Mouse (Mus musculus) heart, embryonic 12.5 days (tissue): ENCODE results near the gene Ints11. TPM values are rescaled to one million over a fixed set of nuclear protein-coding genes. Genes with fewer than 3 reads are reported as not detected.
A peak's percentile ranks its signal among the peaks of the same experiment; 100 is the strongest.

ENCODE experiments used
- ATAC-seq: fragments of 200-750 bp; cut with Nextera tagmentation; 2 replicates; pipeline ENCODE4 v1.8.0; 2017; ENCODE audit warnings: moderate TSS enrichment, moderate library complexity; ENCODE audit not compliant: insufficient number of reproducible peaks, low FRiP score
- H3K27ac ChIP-seq: fragments of 300-500 bp; sonication (generic); 2 replicates; pipeline ENCODE4 v1.5.1; 2016; ENCODE audit warnings: mild to moderate bottlenecking, moderate library complexity; ENCODE audit not compliant: poor library complexity, severe bottlenecking
- H3K27me3 ChIP-seq: fragments of 300-500 bp; sonication (generic); replicated peaks from 2 replicates; pipeline ENCODE4 v1.6.1; 2016; ENCODE audit warnings: mild to moderate bottlenecking, moderate library complexity
- H3K36me3 ChIP-seq: fragments of 300-500 bp; sonication (generic); 2 replicates; pipeline ENCODE4 v1.6.1; 2016; ENCODE audit warnings: mild to moderate bottlenecking, moderate library complexity
- H3K4me1 ChIP-seq: fragments of 300-500 bp; sonication (generic); replicated peaks from 2 replicates; pipeline ENCODE4 v1.6.1; 2016; ENCODE audit warnings: mild to moderate bottlenecking
- H3K4me2 ChIP-seq: fragments of 300-500 bp; sonication (generic); 2 replicates; pipeline ENCODE4 v1.6.1; 2016; ENCODE audit warnings: mild to moderate bottlenecking, moderate library complexity
- H3K4me3 ChIP-seq: fragments of 300-500 bp; sonication (generic); 2 replicates; pipeline ENCODE4 v1.5.1; 2016; ENCODE audit warnings: mild to moderate bottlenecking
- H3K9ac ChIP-seq: fragments of 300-500 bp; sonication (generic); 2 replicates; pipeline ENCODE4 v1.6.1; 2016; ENCODE audit warnings: mild to moderate bottlenecking, moderate library complexity
- H3K9me3 ChIP-seq: fragments of 300-500 bp; sonication (generic); replicated peaks from 2 replicates; pipeline ENCODE4 v1.6.1; 2016; ENCODE audit warnings: mild to moderate bottlenecking, moderate library complexity
- WGBS: fragments of 180-500 bp; shearing (Covaris S2); methylation state at CpG from one replicate; pipeline ENCODE4 v1.1.7; 2016; 5-methylcytosine and 5-hydroxymethylcytosine counted together
- polyA plus RNA-seq: library from polyadenylated mRNA; unstranded; fragments of >200 nt; fragmentation: Nextera tagmentation; extraction: Ambion mirVana; gene quantifications from 2 replicates; pipeline ENCODE4 v1.2.1, GENCODE M21; 2016

The Ints11 gene
- polyA plus RNA-seq, 1 experiment from 2014 or later = 38.3 TPM

GRCm38 (mm10) chr4:155838187-155839153 is 30.9 kb upstream of the Ints11 start:
- Histone ChIP-seq H3K9me3 (no peaks in the 10 kb centered on the region), H3K4me1 (peaks cover 53% of the 10 kb centered on the region), H3K27me3 (peaks cover 4% of the 10 kb centered on the region; the same call in 1 of the 2 replicates), H3K27ac (peak overlapping the region; percentile 77), H3K36me3 (peaks cover 18% of the 10 kb centered on the region), H3K4me2 (peak overlapping the region; percentile 95; the same call in 1 of the 2 replicates), H3K9ac (0 out of 2 replicates have a peak overlapping the region, but pooled peaks have one; percentile 25), H3K4me3 (no peak overlapping the region)
- no peak for ATAC-seq
- 39% methylated on average over 8 of the region's 8 CpGs for WGBS

GRCm38 (mm10) chr4:155839483-155839910 is 29.8 kb upstream of the Ints11 start, which contains the start of gene Mxra8:
TSS of gene Mxra8 (plus strand) at chr4:155839680.
- Histone ChIP-seq H3K36me3 (peaks cover 23% of the 10 kb centered on the region), H3K4me2 (peak within 1 kb of the TSS; percentile 95), H3K4me1 (peaks cover 45% of the 10 kb centered on the region), H3K27ac (peak within 1 kb of the TSS; percentile 77), H3K9me3 (no peaks in the 10 kb centered on the region), H3K27me3 (peaks cover 4% of the 10 kb centered on the region; the same call in 1 of the 2 replicates), H3K4me3 (peak within 1 kb of the TSS; percentile 56), H3K9ac (peak within 1 kb of the TSS; percentile 80)
- 4% methylated on average over 16 of the region's 16 CpGs for WGBS
- ATAC-seq = peak; percentile 92

GRCm38 (mm10) chr4:155840076-155841002 is 29.0 kb upstream of the Ints11 start:
- H3K4me1 ChIP-seq = peaks cover 45% of the 10 kb centered on the region
- 10% methylated on average over 8 of the region's 8 CpGs for WGBS
- H3K27me3 ChIP-seq = peaks cover 4% of the 10 kb centered on the region; the same call in 1 of the 2 replicates
- ATAC-seq = no peak
- H3K9me3 ChIP-seq = no peaks in the 10 kb centered on the region
- peak overlapping the region; percentile 95 for H3K4me2 ChIP-seq
- H3K9ac ChIP-seq = peak overlapping the region; percentile 80
- peak overlapping the region; percentile 56 for H3K4me3 ChIP-seq
- peaks cover 23% of the 10 kb centered on the region for H3K36me3 ChIP-seq
- peak overlapping the region; percentile 77 for H3K27ac ChIP-seq

- ATAC-seq = peak; percentile 58
- H3K4me1 ChIP-seq = peaks cover 45% of the 10 kb centered on the region
- under 1% methylated on average over 32 of the region's 32 CpGs for WGBS
- peaks cover 23% of the 10 kb centered on the region for H3K36me3 ChIP-seq
- no peaks in the 10 kb centered on the region for H3K9me3 ChIP-seq
- H3K4me2 ChIP-seq = peak overlapping the region; percentile 95
- peaks cover 4% of the 10 kb centered on the region; the same call in 1 of the 2 replicates for H3K27me3 ChIP-seq
- no peak overlapping the region for H3K27ac ChIP-seq
- peak overlapping the region; percentile 80 for H3K9ac ChIP-seq
- peak overlapping the region; percentile 56 for H3K4me3 ChIP-seq
These were observed 28.3 kb upstream of the Ints11 start for GRCm38 (mm10) chr4:155841003-155841454.

GRCm38 (mm10) chr4:155841651-155842270 is 27.6 kb upstream of the Ints11 start:
- Histone ChIP-seq H3K4me1 (peaks cover 51% of the 10 kb centered on the region), H3K27ac (no peak overlapping the region), H3K4me2 (peak overlapping the region; percentile 95), H3K9ac (no peak overlapping the region), H3K9me3 (no peaks in the 10 kb centered on the region), H3K36me3 (peaks cover 23% of the 10 kb centered on the region), H3K27me3 (peaks cover 4% of the 10 kb centered on the region; the same call in 1 of the 2 replicates), H3K4me3 (0 out of 2 replicates have a peak overlapping the region, but pooled peaks have one; percentile 56)
- ATAC-seq = no peak
- 43% methylated on average over 38 of the region's 38 CpGs for WGBS

- Histone ChIP-seq H3K9me3 (no peaks in the 10 kb centered on the region), H3K4me2 (no peak overlapping the region), H3K27me3 (peaks cover 4% of the 10 kb centered on the region; the same call in 1 of the 2 replicates), H3K4me3 (no peak overlapping the region), H3K27ac (no peak overlapping the region), H3K9ac (no peak overlapping the region), H3K36me3 (peaks cover 23% of the 10 kb centered on the region), H3K4me1 (peaks cover 46% of the 10 kb centered on the region)
- no peak for ATAC-seq
- 85% methylated on average over 5 of the region's 5 CpGs for WGBS
These were observed 26.1 kb upstream of the Ints11 start for GRCm38 (mm10) chr4:155843231-155843630.

- peak within 1 kb of the TSS; percentile 90 for H3K4me3 ChIP-seq
- H3K9ac ChIP-seq = peak within 1 kb of the TSS; percentile 91
- H3K36me3 ChIP-seq = peaks cover 18% of the 10 kb centered on the region
- peaks cover 23% of the 10 kb centered on the region for H3K4me1 ChIP-seq
- WGBS = 2% methylated on average over 63 of the region's 65 CpGs
- ATAC-seq = peak; percentile 93
- H3K9me3 ChIP-seq = no peaks in the 10 kb centered on the region
- peak within 1 kb of the TSS; percentile 27 for H3K27ac ChIP-seq
- H3K4me2 ChIP-seq = peak within 1 kb of the TSS; percentile 76
- H3K27me3 ChIP-seq = no peaks in the 10 kb centered on the region
These were observed 22.3 kb upstream of the Ints11 start, which contains the start of gene Dvl1 for GRCm38 (mm10) chr4:155846871-155847578. TSS of gene Dvl1 (plus strand) at chr4:155847402.

GRCm38 (mm10) chr4:155847591-155848352 is 21.6 kb upstream of the Ints11 start:
- peak; percentile 74 for ATAC-seq
- peaks cover 13% of the 10 kb centered on the region for H3K36me3 ChIP-seq
- H3K9ac ChIP-seq = peak overlapping the region; percentile 91
- H3K4me1 ChIP-seq = peaks cover 23% of the 10 kb centered on the region
- WGBS = 3% methylated on average over 68 of the region's 69 CpGs
- peak overlapping the region; percentile 27 for H3K27ac ChIP-seq
- H3K4me3 ChIP-seq = peak overlapping the region; percentile 90
- H3K4me2 ChIP-seq = peak overlapping the region; percentile 76
- H3K27me3 ChIP-seq = no peaks in the 10 kb centered on the region
- H3K9me3 ChIP-seq = no peaks in the 10 kb centered on the region

- Histone ChIP-seq H3K27me3 (no peaks in the 10 kb centered on the region), H3K9ac (peak overlapping the region; percentile 91), H3K27ac (no peak overlapping the region), H3K4me1 (peaks cover 23% of the 10 kb centered on the region), H3K9me3 (no peaks in the 10 kb centered on the region), H3K4me3 (peak overlapping the region; percentile 90), H3K4me2 (peak overlapping the region; percentile 76), H3K36me3 (peaks cover 10% of the 10 kb centered on the region)
- 64% methylated on average over 7 of the region's 7 CpGs for WGBS
- ATAC-seq = no peak
These were observed 20.8 kb upstream of the Ints11 start for GRCm38 (mm10) chr4:155848434-155849095.
